In the genomic region with DNA sequence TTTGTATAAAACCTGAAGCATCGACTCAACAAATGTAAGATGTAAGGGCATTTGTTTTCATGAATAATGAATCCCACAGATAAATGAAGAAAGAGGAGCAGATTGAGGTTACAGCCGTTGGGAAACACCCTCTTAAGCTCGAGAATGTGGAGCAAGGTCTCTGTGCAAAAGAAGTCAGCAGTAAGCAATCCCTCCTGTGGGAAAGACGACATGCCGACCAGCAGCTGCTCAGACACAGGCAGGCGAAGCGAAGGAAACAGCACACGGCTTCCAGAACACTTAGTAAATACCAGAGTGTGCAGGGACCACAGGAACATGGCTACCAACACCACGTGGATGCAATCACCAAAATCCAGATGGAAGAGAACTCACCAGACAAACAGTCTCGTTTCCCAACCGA, we compare ENCODE assay signal across 15 mouse cellular contexts.
A peak's percentile ranks its signal among the peaks of the same experiment; 100 is the strongest.
DNase-seq lines count a peak whose midpoint lies in the region.
"Had no signal": no experiment of that assay in that cellular context is flagged by ENCODE, and none has a peak within 500 bp of the region (broad histone marks: within the 10 kb centered on the region; RNA-seq: fewer than 3 reads in every experiment).

No protein-coding gene starts in this region.

- intact Hi-C loops in gastrocnemius, postnatal 14 days (cut with DNase I; ENCODE audit: low total_unique reads): no loop called here

- DNase-seq in adrenal gland, adult 2 months: peak; percentile 58
- DNase-seq in adrenal gland, postnatal 4 days (ENCODE audit: low spot score in 2 of 2): no peak
- DNase-seq in heart, adult 18-20 months: peak; percentile 19 to 25
- DNase-seq in heart, adult 8-10 months (ENCODE audit: low spot score): no peak
- peak; percentile 16 for DNase-seq in adipocyte (ENCODE audit: low spot score)
- peak; percentile 26 for DNase-seq in gastrocnemius, postnatal 14 days
- no peak for DNase-seq in right cerebral cortex, postnatal 36 days (ENCODE audit: low spot score in 2 of 2)
- no peak for DNase-seq in cerebellum, adult 11 months
- DNase-seq: cerebellum, adult 8-10 months; kidney, adult 2 months; kidney, postnatal 14 days; liver, embryonic 13.5 days; lung, embryonic 14.5 days; lung, postnatal 36 days; thymus, postnatal 14 days had no signal

Comparison
In these comparisons a context has a peak if more than half of its experiments do, and no peak if none do; other contexts are left out.
1. DNase-seq: peak in adrenal gland, adult 2 months (single experiment), heart, adult 18-20 months (2 of 2), adipocyte (single experiment) and gastrocnemius, postnatal 14 days (single experiment); none in adrenal gland, postnatal 4 days (0 of 2), heart, adult 8-10 months (single experiment), right cerebral cortex, postnatal 36 days (0 of 2) and cerebellum, adult 11 months (single experiment).